Mouse (Mus musculus) CH12.LX (cell line): Measurements from ENCODE around the gene Arg2.

Source experiments
- BHLHE40 ChIP-seq: IDR thresholded peaks from 2 replicates; pipeline ENCODE4 v1.6.1; 2011; ENCODE audit warnings: mild to moderate bottlenecking, low read depth, low read length, improper control_type of control experiment
- CTCF ChIP-seq, 2 experiments: IDR thresholded peaks in 1 of 2; conservative IDR thresholded peaks in 1 of 2; 2 replicates each; pipeline ENCODE4 v1.5.1; 2011 to 2012; ENCODE audit warnings: low read depth in 2 of 2, low read length in 2 of 2, improper control_type of control experiment in 1 of 2, inconsistent platforms in 1 of 2, mild to moderate bottlenecking in 1 of 2, moderate library complexity in 1 of 2
- E2F4 ChIP-seq: IDR thresholded peaks from 2 replicates; pipeline ENCODE4 v1.6.1; 2011; ENCODE audit warnings: low read depth, low read length, improper control_type of control experiment; ENCODE audit not compliant: insufficient replicate concordance
- JUND ChIP-seq: conservative IDR thresholded peaks from 2 replicates; pipeline ENCODE4 v1.6.1; 2011; ENCODE audit warnings: low read depth, low read length, improper control_type of control experiment
- MAFK ChIP-seq: IDR thresholded peaks from 2 replicates; pipeline ENCODE4 v1.6.1; 2011; ENCODE audit warnings: low read length, improper control_type of control experiment; ENCODE audit not compliant: insufficient replicate concordance
- MEF2A ChIP-seq: IDR thresholded peaks from 2 replicates; pipeline ENCODE4 v1.6.1; 2014; ENCODE audit warnings: low read depth, mild to moderate bottlenecking, inconsistent platforms, low read length, improper control_type of control experiment, borderline replicate concordance
- POLR2A ChIP-seq: IDR thresholded peaks from 2 replicates; pipeline ENCODE4 v1.6.1; 2011; ENCODE audit warnings: low read depth, mild to moderate bottlenecking, improper control_type of control experiment, low read length
- SMC3 ChIP-seq: IDR thresholded peaks from 2 replicates; pipeline ENCODE4 v1.6.1; 2011; ENCODE audit warnings: low read depth, low read length, improper control_type of control experiment
- USF1 ChIP-seq: IDR thresholded peaks from 2 replicates; pipeline ENCODE4 v1.6.1; 2014; ENCODE audit warnings: low read depth, mild to moderate bottlenecking, inconsistent platforms, low read length, improper control_type of control experiment
- ZNF384 ChIP-seq: IDR thresholded peaks from 2 replicates; pipeline ENCODE4 v1.6.1; 2012; ENCODE audit warnings: low read depth, low read length, improper control_type of control experiment, inconsistent platforms

- TF ChIP-seq CTCF (conservative IDR thresholded peaks at IDR 0.05 in 1 of 2, IDR thresholded peaks at IDR 0.05 in 1 of 2; ENCODE audit: low read depth in 2 of 2, low read length in 2 of 2) (no peak), ZNF384 (no peak), MEF2A (no peak), POLR2A (no peak), SMC3 (no peak), BHLHE40 (no peak), JUND (no peak), E2F4 (no peak), USF1 (no peak), MAFK (no peak)
Observed at GRCm38 (mm10) chr12:79197105-79197504, 66.5 kb downstream of the Arg2 start.
